Mouse (Mus musculus): ENCODE measurements around the gene Ecpas.
A peak's percentile ranks its signal among the peaks of the same experiment; 100 is the strongest.

Gene Ecpas

DNA sequence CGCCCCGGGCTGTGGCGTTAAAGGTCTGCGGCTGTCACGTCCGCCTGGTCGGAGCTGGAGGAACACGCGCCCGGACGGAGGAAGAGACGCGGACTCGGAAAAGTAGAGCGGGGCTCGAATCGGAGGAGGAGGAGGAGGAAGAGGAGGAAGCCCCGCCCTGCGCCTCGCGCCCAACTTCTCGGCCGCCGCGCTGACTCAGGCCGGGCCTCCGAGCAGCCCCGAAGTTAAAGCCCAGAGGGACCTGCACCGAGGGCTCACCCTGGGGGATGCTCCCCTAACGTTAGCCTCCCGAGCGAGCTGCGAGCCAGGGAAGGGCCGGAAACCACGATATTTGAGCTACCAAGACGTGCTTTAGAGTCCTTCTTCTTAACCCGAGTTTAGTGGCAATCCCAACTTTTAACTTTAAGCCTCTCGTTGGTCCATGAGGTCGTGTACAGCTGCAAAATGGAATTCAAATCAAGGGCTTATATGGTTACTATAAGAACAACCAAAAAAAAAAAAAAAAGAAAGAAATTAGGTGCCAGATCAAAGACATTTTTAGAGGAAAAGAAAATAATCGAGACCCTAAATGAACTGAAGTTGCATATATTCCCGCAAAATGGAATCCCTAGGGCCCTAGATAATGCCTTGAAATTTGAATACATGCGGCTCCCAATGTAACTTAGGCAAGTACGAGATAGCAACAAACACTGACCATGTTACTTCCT lies at the start of gene Ecpas:
Ecpas (minus strand) TSS at position 121 of the 707 bp plus-strand sequence.
- peak; percentile 69 for DNase-seq (ENCODE audit: low spot score)

DNA sequence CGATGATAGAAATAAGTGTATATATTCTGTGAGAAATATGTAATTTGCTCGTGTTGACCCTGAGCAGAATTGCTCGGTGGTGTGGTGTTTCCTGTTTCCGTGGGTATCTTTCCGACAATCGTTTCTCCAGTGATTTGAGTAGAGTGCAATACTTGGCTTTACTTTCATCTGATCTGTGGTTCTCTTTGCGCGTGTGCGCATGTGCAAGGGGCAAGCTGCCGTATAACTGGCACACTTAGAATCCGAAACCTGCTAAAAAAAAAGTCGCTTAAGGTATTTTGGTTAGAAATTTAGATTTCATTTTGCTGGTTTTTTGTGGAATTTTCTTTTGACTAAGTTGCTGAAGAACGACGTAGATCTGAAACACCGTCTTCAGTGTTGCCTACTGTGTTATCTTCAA lies 49.2 kb upstream of the Ecpas start:
- DNase-seq (ENCODE audit: low spot score), result no peak

DNA sequence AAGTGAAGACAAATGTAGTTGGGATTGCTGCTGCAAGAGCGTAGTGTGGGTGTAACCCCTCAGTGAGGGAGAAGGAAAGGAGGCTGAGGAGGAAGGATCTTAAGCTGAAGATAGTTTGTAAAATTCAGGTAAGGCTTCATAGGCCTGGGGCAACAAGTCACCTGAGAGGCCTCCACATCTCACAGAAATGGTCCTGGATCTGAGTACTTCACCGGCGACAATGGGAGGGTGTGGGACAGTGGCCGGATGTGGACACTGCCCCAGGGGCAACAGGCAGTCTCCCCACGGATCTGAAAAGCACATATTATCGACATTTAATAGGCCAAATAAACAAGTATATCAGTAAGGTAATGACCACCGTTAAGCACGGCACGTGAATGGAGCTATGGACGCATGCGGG lies 40.1 kb upstream of the Ecpas start:
- DNase-seq (ENCODE audit: low spot score), result no peak

DNA sequence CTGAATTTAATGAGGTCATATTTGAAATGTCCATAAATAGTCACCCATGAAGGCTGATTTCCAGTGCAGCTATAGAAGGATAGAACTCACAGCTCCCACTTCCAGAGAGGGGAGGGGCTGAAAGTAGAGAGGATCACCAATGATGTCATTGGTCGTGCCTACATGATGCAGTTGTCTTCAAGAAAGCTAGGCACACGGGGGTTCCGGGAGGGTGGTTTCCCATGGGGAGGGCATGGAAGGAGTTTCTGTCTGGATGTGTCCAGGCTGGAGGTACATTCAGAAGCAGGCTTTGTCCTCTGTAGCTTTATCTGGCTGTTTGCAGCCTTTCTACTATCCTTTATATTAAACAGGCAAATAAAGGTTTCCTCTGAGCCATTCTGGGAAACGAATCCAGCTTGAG lies 35.8 kb upstream of the Ecpas start:
- no peak for DNase-seq (ENCODE audit: low spot score)

DNA sequence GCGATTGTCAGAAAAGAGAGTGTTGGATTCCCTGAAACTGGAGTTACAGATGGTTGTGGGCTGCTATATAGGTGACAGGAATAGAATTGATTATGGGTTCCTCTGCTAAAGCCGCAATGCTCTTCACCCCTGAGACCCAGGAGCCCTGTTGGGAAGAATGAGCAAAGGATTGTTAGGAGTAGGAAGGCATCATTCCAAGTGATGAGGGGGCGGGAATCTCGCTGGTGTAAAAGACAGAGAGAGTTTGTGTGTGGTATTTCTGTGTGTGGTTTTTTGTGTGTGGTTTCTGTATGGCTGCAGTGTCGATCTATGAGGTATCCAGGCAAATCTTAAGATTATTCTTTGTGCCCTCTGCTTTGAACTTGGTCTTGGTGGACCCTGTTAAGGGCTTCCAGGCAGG lies 32.1 kb upstream of the Ecpas start:
- no peak for DNase-seq (ENCODE audit: low spot score)

DNA sequence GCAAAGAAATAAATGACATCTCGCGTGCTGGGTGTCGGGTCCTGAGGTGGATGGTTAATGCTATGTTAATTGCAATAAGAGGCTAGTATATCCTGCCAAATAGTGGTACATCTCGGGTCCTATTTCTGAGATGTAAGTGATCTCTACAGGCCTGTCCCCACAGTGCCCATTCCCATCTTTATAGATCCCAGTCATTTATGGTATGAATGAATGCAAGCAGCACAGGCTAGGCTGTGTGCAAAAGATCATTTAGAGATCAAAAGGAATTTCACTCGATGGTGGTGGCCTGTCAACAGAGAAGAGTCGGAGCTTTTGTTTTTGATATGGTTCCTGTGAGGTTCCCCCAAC lies 31.6 kb upstream of the Ecpas start:
- no peak for DNase-seq (ENCODE audit: low spot score)

DNA sequence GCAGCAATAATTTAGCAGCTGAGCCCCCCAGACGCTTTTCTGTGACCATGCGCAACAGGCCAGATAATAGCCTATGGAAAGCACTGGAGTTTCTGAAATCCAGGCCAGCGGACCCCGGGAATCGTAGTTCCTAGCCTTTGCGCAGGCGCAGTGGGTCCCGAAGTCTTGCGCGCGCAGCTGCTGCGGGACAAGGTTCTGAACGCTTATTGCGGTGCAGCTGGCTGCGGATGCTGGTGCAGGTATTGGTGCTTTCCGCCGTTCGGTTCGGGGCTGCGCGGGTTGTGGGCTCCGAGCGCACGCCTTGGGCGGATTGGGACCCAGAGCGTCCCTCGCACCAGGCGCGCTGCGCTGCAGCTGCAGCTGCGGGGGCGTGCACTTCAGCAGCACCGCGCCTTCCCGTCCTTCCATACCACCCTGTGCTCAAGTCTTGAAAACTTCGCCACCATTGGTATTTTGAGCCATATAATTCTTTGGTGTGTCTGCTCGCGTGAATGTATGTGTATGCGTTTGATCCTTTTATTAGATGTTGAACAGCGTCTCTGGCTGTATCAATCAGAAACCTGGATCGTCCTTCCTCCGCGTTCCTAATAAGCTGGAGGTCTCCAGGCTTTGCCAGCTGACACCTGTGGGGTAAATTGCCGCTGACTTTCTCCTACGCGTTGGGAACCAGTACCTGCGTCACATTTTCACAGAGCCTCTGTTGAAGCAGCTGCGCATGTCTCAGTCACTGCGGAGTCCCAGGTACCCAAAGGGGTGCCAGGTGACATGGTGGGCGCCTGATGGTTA lies 31.1 kb upstream of the Ecpas start, which contains the start of gene Zkscan16:
Zkscan16 (plus strand) TSS at position 209 of the 786 bp plus-strand sequence.
- no peak for DNase-seq (ENCODE audit: low spot score)

DNA sequence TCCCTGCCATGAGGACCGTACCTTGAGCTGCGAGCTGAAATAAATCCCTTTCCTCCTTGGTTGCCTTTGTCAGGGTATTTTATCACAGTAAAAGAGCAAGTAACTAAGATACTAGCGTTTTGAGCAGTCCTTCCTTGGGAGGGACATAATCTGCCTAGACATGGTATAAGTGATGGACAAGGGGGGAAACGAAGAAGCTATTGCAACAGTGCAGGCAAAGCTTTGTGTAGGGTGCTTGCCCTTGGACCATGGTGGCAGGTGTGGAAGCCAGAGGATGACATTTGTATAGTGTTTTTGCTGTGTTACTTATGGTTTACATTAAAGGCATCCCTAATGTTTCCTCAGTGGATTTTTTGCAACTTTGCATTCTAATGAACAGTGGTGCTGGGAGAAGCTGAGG lies 30.4 kb upstream of the Ecpas start:
- no peak for DNase-seq (ENCODE audit: low spot score)

DNA sequence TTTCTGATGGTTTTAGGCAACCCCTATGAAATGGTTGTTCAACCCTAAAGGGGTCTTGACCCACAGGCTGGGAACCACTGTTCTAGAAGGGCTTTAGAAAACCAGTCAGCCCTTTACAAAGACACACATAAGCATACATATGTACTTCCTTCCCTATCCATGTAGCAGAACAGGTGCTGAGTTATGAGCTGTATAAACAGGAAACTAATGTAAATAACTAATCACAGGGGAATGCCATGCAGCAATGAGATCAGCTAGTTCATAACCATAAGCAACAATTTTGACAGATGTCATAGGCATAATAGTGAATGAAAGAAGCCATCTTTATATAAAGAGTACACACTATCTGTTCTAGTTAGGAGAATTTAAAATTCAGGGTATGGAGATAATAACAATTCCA lies 29.1 kb upstream of the Ecpas start:
- no peak for DNase-seq (ENCODE audit: low spot score)

DNA sequence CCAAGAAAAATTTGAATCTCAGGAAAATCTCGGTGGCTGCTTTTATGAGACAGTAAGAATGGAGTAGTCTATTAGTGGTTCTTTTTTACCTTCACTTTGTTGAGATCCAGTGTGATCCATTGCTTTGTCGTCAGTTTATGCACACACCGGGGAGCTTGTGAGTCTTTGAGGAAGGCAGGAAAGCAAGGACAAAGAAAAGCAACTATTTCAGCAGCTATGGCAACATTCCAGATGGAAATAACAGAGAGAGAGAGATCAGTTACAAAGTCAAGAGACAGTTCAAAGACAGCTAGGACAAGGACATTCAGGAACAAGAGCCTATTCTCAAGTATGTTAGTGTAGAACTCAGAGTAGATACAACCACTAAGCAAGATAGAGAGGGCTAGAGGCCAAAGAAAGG lies 23.3 kb upstream of the Ecpas start:
- no peak for DNase-seq (ENCODE audit: low spot score)

DNA sequence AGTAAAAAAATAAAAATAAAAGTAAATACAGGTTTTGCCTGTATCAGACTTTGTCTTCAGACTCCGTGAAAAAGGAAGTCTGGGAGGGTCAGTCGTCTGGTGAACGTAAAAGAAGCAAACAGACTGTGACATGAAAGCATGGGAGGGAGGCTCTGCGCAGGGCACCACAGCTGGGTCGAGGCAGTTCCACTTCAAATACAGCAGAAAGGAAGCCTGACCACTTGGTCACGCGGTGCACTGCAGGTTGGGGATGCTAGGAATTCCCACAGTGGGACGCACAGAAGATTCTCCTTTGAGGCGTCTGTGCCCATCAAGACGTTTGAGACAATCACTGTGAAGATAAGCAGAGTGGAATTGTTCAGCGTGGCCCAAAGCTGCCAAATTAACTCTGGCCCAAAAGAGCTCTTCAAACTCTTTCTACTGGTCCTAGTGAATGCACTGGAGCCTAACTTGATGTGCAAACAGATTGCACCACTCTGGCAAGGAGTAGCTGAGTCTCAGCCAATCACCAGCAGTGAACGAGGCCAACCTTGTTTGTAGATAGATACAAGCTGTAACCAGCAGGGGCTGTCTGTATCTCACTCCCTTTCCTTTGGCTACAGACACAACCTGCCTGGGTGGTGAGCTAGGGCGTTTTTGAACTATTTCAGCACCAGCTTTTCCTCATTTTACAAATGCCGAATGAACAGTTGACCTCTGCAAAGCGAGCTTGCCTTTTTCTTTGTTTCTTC lies 22.4 kb upstream of the Ecpas start:
- DNase-seq (ENCODE audit: low spot score), result peak; percentile 9

DNA sequence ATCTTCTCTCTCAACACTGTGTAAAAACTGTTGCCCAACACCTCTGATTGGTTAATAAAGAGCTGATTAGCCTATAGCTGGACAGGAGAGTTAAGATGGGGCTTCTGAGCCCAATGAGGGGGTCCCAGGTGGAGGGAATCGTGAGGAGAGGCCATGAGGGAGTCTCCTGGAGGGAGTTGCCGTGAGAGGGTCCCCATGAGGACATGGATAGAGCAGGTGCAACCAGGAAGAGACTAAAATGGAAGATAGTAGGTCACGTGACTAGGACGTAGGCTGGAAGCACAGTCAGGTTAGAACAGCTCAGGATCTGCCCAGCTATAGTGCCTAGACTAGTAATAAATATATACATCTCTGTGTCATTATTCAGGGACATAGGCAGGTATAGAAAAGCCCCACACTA lies 21.8 kb upstream of the Ecpas start:
- no peak for DNase-seq (ENCODE audit: low spot score)

DNA sequence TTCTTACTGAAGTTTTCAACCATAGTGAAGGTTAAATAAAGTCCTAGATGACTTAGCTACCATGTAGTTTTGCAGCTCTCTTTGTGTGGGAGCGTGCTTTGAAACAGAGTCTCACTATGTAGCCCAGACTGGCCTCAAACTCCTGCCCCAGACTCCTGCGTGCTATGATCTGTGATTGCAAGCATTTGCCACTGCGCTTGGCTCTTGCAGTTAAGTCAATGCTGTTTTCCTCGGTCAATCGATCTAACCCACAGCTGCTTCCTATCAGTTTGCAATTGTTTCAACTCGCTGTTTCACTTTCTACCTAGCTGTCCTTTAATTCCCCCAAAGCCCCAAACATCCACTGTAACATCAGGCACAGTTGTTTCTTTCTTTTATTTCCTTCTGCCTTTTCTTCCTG lies 20.0 kb upstream of the Ecpas start:
- no peak for DNase-seq (ENCODE audit: low spot score)

DNA sequence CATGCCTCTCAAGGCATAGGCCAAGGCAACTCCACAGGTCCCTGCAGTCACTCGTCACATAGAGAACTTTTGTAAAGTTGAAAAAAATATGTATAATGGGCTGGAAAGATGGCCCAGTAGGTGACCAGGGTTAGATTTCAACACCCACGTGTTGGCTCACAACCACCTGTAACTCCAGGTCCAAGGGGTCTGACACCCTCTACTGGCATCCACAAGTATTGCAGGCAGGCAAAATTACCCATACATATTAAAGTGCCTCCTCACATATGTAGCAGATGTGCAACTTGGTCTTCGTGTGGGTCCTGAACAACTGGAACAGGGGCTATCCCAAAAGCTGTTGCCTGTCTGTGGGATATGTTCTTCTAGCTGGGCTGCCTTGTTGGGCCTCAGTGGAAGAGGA lies 15.1 kb upstream of the Ecpas start:
- DNase-seq (ENCODE audit: low spot score), result no peak

DNA sequence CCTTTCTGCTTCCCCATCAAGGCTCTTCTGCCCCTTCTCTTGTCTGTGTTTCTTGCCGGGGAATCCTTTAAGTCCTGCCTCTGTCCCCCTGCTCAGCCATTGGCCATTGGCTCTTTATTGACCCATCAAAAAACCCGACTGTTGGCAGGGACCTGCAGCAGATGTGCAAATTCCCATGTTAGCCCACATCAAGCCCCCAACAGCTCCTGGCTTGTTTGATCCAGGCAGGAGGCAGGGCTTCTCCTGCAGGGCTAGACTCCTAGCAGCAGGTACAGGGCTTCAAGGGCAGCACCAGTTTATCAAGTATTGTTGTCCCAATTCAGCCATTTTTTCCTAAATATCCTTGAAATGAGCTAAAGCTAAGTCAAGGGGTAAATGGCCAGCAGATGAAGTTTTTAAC lies 13.6 kb upstream of the Ecpas start:
- DNase-seq (ENCODE audit: low spot score), result no peak

DNA sequence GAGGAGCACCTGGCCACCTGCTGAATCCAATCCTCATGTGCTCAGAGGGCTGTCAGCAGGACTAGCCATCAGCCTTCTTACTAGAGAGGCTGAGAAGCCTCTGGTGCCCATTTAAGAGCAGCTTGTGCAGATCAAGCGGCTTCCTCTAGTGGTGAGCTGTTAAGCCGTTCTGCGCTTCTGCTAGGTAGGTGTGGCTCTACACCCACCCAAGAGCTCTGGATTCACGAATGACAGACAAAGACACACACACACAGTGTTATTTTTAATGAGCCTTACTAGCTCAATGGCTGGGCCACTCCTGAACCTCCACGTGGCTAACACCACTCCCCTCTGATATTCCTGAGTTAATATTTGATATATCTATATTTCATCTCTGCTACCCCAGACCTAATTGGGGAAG lies 13.1 kb upstream of the Ecpas start:
- no peak for DNase-seq (ENCODE audit: low spot score)

DNA sequence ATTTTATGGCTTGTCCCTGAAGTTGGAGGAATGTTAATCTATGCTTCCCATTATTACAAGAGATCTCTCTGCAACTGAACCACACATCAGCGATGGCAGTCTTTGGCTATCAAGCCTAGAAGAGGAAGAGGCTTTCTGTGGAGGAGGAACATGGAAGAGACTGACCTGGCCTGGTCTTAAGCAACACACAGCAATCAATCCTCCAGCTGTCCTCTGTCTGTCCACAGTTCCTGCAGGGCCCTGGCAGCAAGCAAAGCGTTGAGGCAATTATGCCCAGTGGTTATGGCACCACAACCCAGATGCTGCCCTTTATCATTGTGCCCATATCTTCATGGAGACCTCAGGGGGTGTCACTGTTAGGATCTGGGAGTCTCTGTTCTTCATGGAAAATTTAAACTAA lies 11.4 kb upstream of the Ecpas start:
- DNase-seq (ENCODE audit: low spot score), result no peak

DNA sequence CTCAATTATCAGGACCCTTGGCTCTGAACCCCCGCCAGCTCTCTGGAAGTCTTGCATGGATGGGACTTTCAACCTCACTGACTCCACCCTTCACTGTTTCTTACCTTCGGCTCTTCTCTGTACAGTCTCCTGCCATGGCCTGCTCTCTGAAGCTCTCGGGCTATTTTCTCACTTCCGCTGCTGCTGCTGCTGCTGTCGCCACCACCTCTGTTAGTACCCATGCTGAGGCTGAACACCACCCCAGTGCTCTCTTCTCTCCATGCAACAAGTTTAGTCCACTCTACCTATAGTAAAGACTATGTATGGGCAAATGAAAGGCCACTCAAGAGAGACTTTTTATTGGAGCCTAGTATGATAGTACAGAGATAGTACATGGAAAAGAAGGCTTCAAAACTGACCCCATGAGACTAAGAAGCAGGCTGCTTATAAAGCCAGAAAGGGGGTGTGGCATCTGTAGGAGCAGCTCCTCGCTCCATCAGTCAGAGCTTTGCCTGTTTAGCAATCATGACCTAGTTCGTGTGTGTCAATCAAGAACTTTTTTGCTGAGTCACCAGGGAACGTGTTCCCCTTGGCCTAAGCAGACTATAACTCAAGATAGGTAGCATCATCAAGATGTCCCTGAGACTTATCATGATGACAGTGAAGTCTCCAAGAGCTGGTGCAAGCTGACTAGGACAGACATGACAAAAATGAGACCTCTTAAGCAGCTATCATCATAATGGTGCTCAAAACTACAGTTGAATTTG lies 2.7 kb upstream of the Ecpas start:
- DNase-seq (ENCODE audit: low spot score), result no peak

DNA sequence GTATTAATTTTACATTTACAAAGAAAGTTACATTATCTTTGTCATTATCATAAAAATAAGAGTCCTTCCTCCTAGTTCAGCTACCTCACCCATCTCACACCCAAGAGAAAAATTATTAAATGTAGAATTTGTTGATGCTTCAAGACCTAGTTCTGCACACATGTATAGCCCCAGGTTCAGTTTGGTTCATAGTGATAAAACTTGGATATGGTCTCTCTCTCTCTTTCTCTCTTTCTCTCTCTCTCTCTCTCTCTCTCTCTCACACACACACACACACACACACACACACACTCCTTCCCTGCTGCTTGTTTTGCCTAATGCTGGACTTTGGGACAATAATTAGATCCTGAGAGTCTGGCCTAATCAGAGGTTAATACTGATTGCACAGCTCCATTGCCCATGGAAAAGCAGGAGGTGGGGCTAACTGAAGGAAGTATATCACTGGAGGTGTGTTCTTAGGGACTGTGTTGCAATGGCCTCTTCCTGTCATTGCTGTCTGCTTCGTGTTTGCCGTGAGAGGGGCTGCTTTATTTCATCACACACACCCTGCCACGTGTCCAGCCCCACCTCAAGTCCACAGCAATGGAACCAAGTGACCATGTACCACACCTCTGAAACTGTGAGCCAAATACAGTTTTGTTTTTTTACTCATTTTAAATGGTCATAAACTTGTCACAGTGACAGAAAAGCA lies 932 bp upstream of the Ecpas start:
- peak; percentile 15 for DNase-seq (ENCODE audit: low spot score)

DNA sequence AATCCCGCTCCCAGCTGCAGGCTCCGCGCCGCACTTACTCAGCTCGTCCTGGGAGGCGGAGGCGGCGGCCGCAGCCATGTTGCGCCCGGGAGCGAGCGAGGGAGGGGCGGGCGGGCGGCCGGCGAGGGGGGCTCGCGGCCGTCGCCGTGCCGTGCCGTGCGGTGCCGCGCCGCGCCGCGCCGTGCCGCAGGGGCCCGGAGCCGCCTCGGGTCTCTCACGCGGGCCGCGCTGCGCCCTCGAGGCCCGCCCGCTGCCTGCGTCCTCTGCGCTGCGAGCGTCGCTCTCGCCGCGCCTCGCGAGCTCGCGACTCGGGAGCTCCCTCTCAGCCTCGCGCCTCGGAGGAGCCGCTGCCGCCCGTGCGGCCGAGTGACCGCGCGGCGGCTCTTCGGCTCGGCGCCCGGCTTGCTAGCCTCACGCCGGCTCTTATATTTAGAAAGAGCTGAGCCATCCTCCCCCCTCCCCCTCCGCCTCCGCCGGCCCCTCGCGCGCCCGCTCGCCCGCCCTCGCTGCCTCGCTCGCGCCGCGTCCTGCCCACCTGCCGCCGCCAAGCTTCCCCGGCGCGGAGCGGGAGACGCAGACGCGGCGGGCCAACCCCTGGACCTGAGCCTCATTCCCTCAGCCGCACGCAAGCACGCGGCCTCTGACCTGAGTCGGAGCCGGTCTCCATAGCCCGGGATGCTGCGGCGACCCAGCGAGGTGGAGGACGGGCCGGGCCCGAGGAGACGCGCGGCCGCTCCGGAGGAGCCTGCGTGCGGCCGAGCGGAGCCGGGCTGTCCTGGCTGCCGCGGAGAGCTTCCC lies 519 bp downstream of the Ecpas start:
- DNase-seq (ENCODE audit: low spot score), result peak; percentile 85
